Mouse (Mus musculus): ENCODE measurements around the gene Gm10322.

Gene Gm10322

DNA sequence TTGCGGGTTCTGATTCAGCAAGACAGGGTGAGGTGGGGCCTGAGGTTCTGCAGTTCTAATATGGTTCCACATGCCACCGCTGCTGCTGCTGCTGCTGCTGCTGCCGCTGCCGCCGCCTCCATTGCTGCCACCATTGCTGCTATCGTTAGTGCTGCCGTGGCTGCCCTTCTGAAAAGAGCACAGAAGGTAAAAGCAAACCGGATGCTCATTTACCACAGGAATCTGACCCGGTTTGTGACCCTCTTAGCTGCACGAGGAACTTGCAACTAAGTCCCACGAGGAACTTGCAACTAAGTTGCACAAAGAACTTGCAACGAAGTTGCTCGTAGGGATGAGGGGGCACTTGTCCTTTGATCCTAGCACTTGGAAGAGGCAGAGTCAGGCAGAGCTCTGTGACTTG, 40.9 kb downstream of the Gm10322 start:
- no peak for DNase-seq (ENCODE audit: low read depth, low spot score)

DNA sequence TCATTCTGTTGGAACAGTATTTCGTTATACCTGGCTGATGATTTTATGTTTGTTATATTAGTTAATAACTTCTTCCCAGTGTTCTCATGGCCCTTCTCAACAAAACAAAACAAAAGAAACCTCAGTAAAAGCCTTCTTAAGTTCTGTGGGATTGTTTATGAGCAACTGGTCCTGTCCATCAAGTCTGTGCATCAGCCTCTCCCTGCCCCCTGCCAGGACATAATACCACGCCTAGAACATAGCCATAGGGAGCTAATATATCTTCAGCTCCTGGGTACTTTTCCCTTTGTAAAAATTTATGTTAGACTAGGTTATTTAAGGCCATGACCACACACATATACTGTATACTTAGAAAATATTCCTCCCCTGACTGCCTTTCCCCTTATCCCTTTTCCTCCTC, 48.9 kb downstream of the Gm10322 start:
- no peak for DNase-seq (ENCODE audit: low read depth, low spot score)

DNA sequence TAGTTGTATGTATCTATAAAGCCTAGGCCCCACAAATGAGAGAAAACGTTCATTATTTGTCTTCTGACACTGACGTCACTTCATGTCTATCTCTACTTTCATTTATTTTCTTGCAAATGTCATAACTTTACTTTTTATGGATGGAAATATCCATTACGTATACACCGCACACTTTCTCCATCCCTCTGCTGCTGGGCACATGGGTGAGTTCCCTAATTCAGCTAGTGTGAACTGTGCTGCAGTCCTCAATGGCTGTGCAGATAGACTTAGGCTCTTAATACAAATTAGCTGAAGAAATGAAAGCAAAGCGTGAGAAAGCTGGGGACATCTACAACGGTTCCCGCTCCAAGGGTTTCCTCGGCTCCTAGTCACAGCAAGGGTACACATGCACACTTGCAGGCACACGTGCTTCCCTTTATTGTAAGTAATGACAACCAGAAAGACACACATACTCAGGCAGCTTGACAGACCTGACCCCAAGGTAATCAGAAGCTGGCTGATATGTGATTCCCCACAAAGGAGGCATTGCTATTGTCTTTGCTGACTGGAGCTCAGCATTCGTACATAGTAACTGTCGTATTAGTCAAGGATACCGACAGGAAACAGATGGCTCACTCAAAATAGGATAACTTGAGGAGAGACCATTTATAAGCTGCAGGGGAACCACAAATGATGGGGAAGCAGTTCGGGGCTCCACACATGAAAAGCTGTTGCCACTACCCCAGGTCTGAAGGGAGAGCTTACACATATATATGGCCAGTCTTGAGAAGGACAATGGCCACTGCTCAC, 49.8 kb downstream of the Gm10322 start:
- DNase-seq (ENCODE audit: low read depth, low spot score), result peak; percentile 56
